Mouse (Mus musculus) liver, adult 2 months (tissue): Measurements from ENCODE around the gene Aatk. TPM values are rescaled to one million over a fixed set of nuclear protein-coding genes. Genes with fewer than 3 reads are reported as not detected.

Experiments
- DNase-seq: peaks from one replicate; pipeline ENCODE4 v3.0.0-alpha.2; 2011; ENCODE audit warnings: low read depth, low spot score; ENCODE audit errors: extremely low read depth
- H3K27ac ChIP-seq: fragments of 200-500 bp; replicated peaks from 2 replicates; pipeline ENCODE4 v1.5.1; 2012; ENCODE audit warnings: low read depth, mild to moderate bottlenecking, control low read depth, inconsistent platforms, low read length; ENCODE audit not compliant: insufficient read depth
- H3K27me3 ChIP-seq: fragments of 200-500 bp; 2 replicates; pipeline ENCODE4 v1.6.1; 2012; ENCODE audit warnings: mild to moderate bottlenecking, moderate library complexity, low read length, inconsistent platforms; ENCODE audit not compliant: control insufficient read depth, insufficient read depth
- H3K36me3 ChIP-seq: fragments of 200-500 bp; 2 replicates; pipeline ENCODE4 v1.6.1; 2012; ENCODE audit warnings: low read length, inconsistent platforms; ENCODE audit not compliant: control insufficient read depth, insufficient read depth
- H3K4me1 ChIP-seq: fragments of 200-500 bp; 2 replicates; pipeline ENCODE4 v1.6.1; 2011; ENCODE audit warnings: low read length; ENCODE audit not compliant: control insufficient read depth, insufficient read depth
- H3K4me3 ChIP-seq: fragments of 200-500 bp; 2 replicates; pipeline ENCODE4 v1.5.1; 2011; ENCODE audit warnings: low read depth, mild to moderate bottlenecking, control low read depth, low read length, moderate library complexity; ENCODE audit not compliant: insufficient read depth
- H3K79me2 ChIP-seq: fragments of 200-500 bp; 2 replicates; pipeline ENCODE4 v1.6.1; 2012; ENCODE audit warnings: inconsistent platforms, mild to moderate bottlenecking, low read length, moderate library complexity; ENCODE audit not compliant: control insufficient read depth, insufficient read depth
- H3K9ac ChIP-seq: fragments of 200-500 bp; 2 replicates; pipeline ENCODE4 v1.6.1; 2012; ENCODE audit warnings: low read depth, mild to moderate bottlenecking, control low read depth, inconsistent platforms, low read length
- CTCF ChIP-seq: fragments of 200-500 bp; IDR thresholded peaks from 2 replicates; pipeline ENCODE4 v1.5.1; 2011; ENCODE audit warnings: low read depth, low read length, control low read depth
- POLR2A ChIP-seq: fragments of 200-500 bp; IDR thresholded peaks from 2 replicates; pipeline ENCODE4 v1.6.1; 2011; ENCODE audit warnings: low read length, control low read depth; ENCODE audit not compliant: insufficient read depth; ENCODE audit errors: extremely low read depth
- WGBS: fragments of 180-500 bp; shearing (Covaris S2); methylation state at CpG from one replicate; pipeline ENCODE4 v1.1.7; 2018; 5-methylcytosine and 5-hydroxymethylcytosine counted together
- polyA plus RNA-seq: library from polyadenylated mRNA; depleted of rRNA; stranded (reverse); fragments of >200 nt; gene quantifications from 2 replicates; pipeline ENCODE4 v1.2.3, GENCODE M21; 2012
- total RNA-seq: library from RNA; depleted of rRNA; stranded (reverse); fragments of >200 nt; gene quantifications from 2 replicates; pipeline ENCODE4 v1.2.3, GENCODE M21; 2014

The Aatk gene
- total and polyA plus RNA-seq, 2 experiments, result 1.0 to 2.0 TPM

GRCm38 (mm10) chr11:120080282-120080681 lies 33.3 kb upstream of the Aatk start:
- DNase-seq, result no peak
- no peaks in the 10 kb centered on the region for H3K79me2 ChIP-seq
- no peaks in the 10 kb centered on the region for H3K4me1 ChIP-seq
- no peaks in the 10 kb centered on the region for H3K27me3 ChIP-seq
- no peak for TF ChIP-seq POLR2A
- TF ChIP-seq CTCF, result no peak
- WGBS, result 95% methylated on average over 6 of the region's 6 CpGs
- H3K9ac ChIP-seq, result no peak overlapping the region
- H3K4me3 ChIP-seq, result no peak overlapping the region
- H3K36me3 ChIP-seq, result no peaks in the 10 kb centered on the region; the same call in 1 of the 2 replicates
- H3K27ac ChIP-seq, result no peak overlapping the region

GRCm38 (mm10) chr11:120076191-120076590 lies 29.2 kb upstream of the Aatk start:
- Histone ChIP-seq H3K79me2 (no peaks in the 10 kb centered on the region), H3K9ac (no peak overlapping the region; the same call in 1 of the 2 replicates), H3K4me1 (no peaks in the 10 kb centered on the region), H3K4me3 (no peak overlapping the region), H3K27me3 (no peaks in the 10 kb centered on the region), H3K36me3 (no peaks in the 10 kb centered on the region; the same call in 1 of the 2 replicates), H3K27ac (no peak overlapping the region)
- WGBS, result 72% methylated on average over 3 of the region's 3 CpGs
- DNase-seq, result peak; percentile 21
- no peak for TF ChIP-seq POLR2A
- no peak for TF ChIP-seq CTCF

- Histone ChIP-seq H3K27me3 (no peaks in the 10 kb centered on the region), H3K36me3 (no peaks in the 10 kb centered on the region; the same call in 1 of the 2 replicates), H3K4me3 (no peak overlapping the region), H3K9ac (no peak overlapping the region), H3K4me1 (no peaks in the 10 kb centered on the region), H3K27ac (no peak overlapping the region), H3K79me2 (no peaks in the 10 kb centered on the region)
- no peak for DNase-seq
- TF ChIP-seq CTCF, result no peak
- no peak for TF ChIP-seq POLR2A
- WGBS, result 97% methylated on average over 9 of the region's 9 CpGs
Observed at GRCm38 (mm10) chr11:120072986-120073647, 26.1 kb upstream of the Aatk start.

GRCm38 (mm10) chr11:120071731-120072320 lies 24.9 kb upstream of the Aatk start:
- no peak overlapping the region for H3K9ac ChIP-seq
- DNase-seq, result no peak
- H3K27ac ChIP-seq, result no peak overlapping the region
- WGBS, result 93% methylated on average over 7 of the region's 7 CpGs
- no peak for TF ChIP-seq CTCF
- TF ChIP-seq POLR2A, result no peak
- H3K4me1 ChIP-seq, result no peaks in the 10 kb centered on the region
- no peaks in the 10 kb centered on the region; the same call in 1 of the 2 replicates for H3K36me3 ChIP-seq
- H3K79me2 ChIP-seq, result no peaks in the 10 kb centered on the region
- H3K4me3 ChIP-seq, result no peak overlapping the region
- no peaks in the 10 kb centered on the region for H3K27me3 ChIP-seq

- Histone ChIP-seq H3K36me3 (no peaks in the 10 kb centered on the region), H3K27me3 (no peaks in the 10 kb centered on the region), H3K4me3 (no peak overlapping the region), H3K9ac (no peak overlapping the region), H3K79me2 (no peaks in the 10 kb centered on the region), H3K27ac (no peak overlapping the region), H3K4me1 (no peaks in the 10 kb centered on the region)
- no peak for TF ChIP-seq CTCF
- TF ChIP-seq POLR2A, result no peak
- WGBS, result 78% methylated on average over 12 of the region's 12 CpGs
- no peak for DNase-seq
Observed at GRCm38 (mm10) chr11:120071065-120071464, 24.1 kb upstream of the Aatk start.

- Histone ChIP-seq H3K4me1 (no peaks in the 10 kb centered on the region), H3K79me2 (no peaks in the 10 kb centered on the region), H3K27ac (no peak overlapping the region), H3K4me3 (no peak overlapping the region), H3K36me3 (no peaks in the 10 kb centered on the region), H3K9ac (no peak overlapping the region), H3K27me3 (no peaks in the 10 kb centered on the region)
- 98% methylated on average over 26 of the region's 27 CpGs for WGBS
- no peak for DNase-seq
- TF ChIP-seq POLR2A (no peak), CTCF (no peak)
Observed at GRCm38 (mm10) chr11:120070286-120070930, 23.4 kb upstream of the Aatk start.
